Mouse (Mus musculus): ENCODE results near the gene Ranbp10. TPM values are rescaled to one million over a fixed set of nuclear protein-coding genes. Genes with fewer than 3 reads are reported as not detected.
A peak's percentile ranks its signal among the peaks of the same experiment; 100 is the strongest.

The Ranbp10 gene
- total RNA-seq, 2 experiments from 2014 or later: 14.6 to 20.5 TPM

DNA sequence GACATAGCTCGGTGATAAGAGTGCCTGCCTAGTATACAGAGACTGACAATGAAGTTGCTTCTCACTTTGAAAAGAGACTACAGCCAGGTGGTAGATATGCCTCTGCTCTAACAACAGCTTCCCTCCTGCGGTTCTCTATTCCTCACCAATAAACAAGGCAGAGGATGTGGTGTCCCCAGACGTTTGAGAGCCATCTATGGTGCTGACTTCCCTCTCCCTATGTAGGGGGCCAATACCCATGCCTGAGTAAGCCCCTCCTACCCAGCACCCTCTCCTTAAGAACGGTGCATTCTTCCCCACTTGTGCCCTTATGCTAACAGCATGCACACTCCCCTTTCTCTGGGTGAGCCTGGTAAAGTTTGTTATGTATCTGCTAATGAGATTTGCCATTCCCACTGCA is 38.2 kb downstream of the Ranbp10 start:
- no peak for DNase-seq

- no peak for DNase-seq
Measured at GRCm38 (mm10) chr8:105788241-105788640, 38.9 kb downstream of the Ranbp10 start.

DNA sequence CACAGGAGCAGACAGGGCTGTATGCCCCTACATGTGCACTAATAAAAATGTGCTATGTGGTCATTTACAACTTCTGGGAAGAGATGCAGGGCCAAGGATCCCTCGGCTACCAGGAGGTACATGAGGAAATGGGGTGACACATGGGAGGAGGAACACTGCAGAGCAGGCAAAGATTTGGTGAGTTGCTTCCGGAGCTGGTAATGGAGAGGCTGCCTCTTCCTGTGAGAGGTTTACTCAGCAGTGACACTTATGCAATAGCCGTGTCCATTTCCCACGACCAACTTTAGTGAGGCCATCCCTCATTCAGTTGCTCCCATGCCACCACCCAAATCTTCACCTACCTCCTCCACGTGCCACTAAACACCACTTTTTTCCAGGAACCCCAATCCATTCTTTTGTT is 46.9 kb downstream of the Ranbp10 start:
- DNase-seq: no peak

GRCm38 (mm10) chr8:105777833-105778232 is 49.3 kb downstream of the Ranbp10 start:
- no peak for DNase-seq

DNA sequence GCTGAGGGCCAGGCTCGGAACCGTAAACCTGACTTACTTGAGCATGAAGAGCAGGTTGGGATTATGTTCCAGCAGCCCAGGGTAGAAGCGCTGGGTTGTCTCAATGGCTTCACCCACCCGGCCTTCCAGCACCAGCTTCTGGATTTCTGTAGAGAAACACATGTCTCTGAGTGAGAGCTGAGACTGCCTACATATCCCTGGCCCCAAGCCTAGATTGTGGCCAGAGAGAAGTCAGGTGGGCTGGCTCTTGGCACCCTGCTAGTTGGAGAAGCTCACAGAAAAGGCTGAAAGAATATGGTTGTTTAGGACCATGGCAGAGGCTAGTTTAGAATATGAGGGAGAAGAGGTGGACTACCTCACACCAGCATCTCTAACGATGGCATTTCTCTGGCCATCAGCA is 52.7 kb downstream of the Ranbp10 start:
- DNase-seq: no peak

DNA sequence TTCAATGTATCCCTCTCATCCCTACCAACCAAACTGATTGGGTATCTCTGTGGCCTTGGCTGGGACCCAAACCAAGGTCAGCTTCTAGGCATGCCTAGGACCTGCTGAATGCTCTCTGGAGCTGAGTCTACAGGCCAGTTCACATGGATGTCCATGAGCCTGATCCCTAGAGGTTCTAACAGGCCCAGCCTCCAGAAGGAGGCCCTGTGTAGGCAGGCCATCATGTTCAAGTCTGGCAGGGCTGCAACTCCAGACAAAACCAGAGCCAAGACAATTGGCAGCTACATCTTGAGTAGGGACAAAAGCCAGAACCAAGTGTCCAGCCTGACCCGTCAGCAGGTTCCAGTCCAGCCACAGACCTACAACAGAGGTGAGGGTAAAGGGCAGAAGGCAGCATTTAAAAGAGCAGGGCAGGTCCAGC is 53.7 kb downstream of the Ranbp10 start:
- no peak for DNase-seq

DNA sequence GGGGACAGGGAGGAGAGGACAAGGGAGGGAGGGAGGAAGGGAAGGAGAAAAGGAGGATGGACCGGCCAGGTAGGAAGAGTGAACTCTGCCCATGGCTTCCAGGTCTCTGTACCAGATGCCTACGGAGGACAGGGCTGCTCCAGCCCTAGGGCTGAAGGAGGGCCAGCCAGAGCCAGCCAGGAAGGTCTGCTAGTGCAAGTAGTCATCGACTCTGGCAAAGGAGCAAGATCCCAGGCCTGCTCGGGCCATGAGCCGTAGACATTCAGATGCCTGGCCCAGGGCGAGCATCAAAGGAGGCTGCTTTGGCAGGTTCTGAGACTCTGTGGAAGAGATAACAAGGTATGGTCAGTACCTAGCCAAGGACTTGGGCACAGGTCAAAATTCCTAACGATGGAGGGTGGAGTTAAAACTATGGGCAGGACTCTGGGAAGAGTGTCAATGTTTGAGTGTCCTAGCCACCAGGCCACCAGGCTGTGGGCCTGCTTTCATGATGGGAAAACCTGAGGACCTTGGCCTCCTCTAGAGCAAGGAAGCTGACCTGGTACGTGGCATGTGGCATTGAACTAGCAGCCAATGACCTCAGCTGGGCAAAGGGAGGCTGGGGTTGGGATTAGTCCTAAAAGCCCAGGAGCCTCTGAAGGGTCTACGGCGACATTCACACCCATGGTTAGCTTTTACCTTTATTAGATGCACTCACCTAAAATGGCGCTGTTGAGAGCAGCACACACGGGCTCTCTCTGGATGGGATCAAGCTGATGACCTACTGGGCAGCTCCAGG is 55.6 kb downstream of the Ranbp10 start:
- DNase-seq: no peak

DNA sequence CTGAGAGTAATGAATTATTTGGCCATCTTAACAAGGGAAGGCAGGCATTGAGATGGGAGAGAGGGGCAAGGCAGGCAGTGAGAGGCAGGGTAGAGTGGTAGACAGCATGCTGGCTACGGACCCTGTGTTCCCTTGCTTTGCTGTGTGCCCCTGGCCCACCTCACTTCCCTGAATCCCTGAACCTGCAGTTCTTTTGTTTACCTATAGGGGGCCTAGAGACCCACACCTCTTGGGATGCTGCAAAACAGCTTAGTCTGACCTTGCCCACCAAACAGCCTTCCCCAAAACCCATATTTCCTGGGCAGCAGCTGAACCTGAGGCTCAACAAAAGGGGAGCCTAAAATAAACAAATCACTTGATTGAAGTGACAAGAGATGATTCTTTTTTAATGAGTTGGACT is 56.5 kb downstream of the Ranbp10 start:
- no peak for DNase-seq

DNA sequence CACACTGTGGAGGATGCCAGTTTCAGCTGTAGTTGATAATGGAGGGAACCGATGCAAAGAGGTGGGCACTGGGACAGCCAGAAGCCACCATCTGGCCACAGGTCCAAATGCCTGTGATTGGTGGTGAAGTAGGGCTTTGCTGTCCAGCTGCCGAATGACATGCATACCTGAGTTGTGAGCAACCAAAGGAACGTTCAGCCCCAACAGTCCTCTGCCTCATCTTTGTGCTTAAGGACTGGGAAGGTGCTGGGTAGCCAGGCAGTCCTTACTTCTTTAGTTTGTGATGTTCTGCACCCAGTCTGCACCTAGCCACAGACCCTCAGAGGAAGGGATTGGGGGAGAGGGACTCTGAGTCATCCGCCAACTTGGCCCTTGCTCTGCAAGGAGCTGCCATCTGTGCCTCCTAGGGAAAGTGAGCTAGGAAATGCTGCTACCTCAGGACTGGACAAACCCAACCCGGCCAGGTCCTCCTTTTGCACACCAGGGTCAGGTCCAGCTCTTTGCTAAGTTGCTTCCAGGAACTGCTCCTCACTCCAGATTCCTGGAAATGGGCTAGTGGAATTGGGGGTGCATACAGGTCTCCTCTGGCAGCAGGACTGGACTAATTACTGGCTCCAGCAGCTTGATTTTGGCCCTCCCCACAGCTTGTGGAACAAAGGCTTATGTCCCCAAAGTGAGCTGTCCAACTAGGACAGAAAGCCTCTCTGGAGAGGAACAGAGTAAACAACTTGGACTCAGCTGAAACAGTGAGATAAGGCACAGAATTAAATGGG is 58.5 kb downstream of the Ranbp10 start:
- DNase-seq: no peak

DNA sequence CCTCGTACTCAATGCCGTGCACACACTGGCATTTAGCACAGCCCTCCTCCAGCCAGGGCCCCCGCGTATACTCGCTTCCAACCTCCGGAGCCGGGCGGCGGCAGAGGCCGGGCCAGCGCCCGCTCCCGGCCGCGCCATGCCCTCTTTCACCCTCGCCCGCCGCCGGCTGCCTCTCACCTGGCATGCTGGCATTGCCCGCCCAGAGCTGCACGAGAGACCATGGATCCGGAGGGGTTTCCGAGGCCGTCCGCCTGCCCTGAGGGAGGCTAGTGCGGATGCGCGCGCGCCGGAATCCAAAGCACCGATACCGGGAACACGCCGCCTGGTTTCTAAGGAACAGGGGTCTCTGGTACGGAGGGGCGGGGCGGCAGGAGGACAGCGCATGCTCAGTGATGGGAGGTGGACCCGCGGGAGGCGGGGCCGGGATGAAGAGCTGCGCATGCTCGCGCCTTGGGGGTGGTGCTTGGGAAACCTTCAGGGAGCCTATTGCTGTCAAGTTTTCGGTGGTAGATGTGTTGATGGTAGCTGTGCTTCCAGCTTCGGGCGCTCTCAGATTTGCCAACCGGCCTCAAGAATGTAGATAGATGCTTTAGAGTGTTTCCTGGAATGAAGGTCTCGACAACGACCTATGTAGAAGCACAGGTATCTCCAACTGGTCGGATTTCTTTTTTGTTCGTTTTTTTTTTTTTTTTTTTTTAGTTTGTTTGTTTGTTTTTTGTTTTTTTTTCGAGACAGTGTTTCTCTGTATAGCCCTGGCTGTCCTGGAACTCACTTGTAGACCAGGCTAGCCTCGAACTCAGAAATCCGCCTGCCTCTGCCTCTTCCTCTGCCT is 68.7 kb downstream of the Ranbp10 start, which contains the start of gene Gfod2:
Gene Gfod2, minus strand, starts transcription at position 388 of the 832 bp plus-strand sequence.
- peak; percentile 95 for DNase-seq

DNA sequence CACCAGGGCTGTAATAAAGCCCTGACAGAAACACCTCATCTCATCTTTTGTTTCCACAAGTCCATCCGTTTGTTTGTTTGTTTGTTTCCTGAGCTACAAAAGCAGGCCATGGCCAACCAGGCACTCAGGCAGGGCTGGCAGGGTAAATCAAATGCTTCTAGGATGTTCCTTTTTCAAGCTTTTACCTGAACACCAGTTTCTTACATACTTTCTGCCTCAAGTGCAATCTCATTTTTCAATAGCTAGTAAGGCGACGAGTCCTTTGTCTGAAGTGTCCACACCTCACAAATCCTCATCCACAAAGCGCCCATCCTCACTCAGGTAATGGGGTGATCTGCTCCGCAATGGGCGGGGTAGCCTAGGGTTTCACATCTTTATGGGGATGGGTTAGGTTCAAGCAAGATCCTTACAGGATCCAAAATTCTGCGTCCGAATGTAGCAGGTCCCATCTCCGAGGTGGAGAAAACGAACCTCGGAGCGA is 69.3 kb downstream of the Ranbp10 start:
- DNase-seq: no peak

- DNase-seq: no peak
Measured at GRCm38 (mm10) chr8:105754688-105755087, 72.5 kb downstream of the Ranbp10 start.

GRCm38 (mm10) chr8:105753916-105754315 is 73.2 kb downstream of the Ranbp10 start:
- DNase-seq: no peak

- peak; percentile 35 for DNase-seq
Measured at GRCm38 (mm10) chr8:105750606-105751005, 76.5 kb downstream of the Ranbp10 start.

DNA sequence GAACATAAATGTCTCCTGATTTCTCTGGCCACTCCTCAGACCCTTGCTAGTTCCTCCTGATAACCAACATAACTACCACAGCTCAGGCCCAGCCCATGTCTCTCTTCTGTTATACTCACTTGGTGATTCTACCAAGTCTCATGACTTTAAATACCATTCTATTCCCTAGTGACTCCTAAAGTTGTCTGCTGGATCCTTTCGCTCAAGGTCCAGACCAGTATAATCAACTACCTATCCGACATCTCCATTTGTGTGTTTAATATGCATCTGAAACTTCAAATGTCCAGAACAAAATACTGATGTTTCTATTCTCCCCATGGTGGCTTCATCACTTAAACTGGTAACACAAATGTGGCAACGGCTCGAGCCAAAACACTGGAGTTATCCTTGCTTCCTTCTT is 83.8 kb downstream of the Ranbp10 start:
- no peak for DNase-seq

- peak; percentile 55 for DNase-seq
Measured at GRCm38 (mm10) chr8:105739216-105739615, 87.9 kb downstream of the Ranbp10 start.

- DNase-seq: no peak
Measured at GRCm38 (mm10) chr8:105732186-105732585, 95.0 kb downstream of the Ranbp10 start.

DNA sequence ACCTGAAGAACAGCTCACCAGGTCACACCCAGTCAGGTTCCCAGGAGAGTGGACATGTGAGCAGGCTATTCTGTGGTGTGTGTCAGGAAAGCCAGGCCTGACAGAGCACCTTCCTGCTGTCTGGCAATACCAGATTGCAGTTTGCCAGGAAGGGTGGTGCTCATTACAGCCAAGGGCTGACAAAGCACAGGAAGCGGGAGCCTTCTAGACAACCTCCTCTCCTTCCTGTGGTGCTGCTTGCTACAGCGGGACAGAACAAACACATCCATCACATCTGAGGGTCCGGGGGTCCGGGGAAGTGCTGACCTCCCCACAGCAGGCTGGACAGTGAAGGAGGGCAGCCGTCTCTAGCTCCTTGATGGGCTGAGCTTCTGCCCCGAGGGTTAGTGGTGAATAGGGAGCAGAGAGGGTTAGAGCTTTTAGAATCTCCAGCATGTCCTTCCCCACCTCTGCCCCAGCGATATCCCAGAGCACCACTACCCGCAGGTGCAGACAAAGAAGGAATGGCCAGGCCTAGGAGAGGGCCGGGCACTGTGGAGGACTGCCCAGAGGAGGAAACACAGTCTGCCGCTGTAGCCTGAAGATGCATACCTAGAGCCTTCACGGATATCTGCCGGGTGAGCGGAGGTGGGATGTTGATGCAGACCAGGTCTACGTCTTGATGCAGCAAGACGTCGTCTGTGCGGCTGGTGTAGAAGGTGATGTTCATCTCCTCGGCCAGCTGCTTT is 99.6 kb downstream of the Ranbp10 start:
- peak; percentile 53 for DNase-seq

- no peak for DNase-seq
Measured at GRCm38 (mm10) chr8:105725726-105726125, 101.4 kb downstream of the Ranbp10 start.

GRCm38 (mm10) chr8:105722861-105723260 is 104.3 kb downstream of the Ranbp10 start:
- DNase-seq: no peak

DNA sequence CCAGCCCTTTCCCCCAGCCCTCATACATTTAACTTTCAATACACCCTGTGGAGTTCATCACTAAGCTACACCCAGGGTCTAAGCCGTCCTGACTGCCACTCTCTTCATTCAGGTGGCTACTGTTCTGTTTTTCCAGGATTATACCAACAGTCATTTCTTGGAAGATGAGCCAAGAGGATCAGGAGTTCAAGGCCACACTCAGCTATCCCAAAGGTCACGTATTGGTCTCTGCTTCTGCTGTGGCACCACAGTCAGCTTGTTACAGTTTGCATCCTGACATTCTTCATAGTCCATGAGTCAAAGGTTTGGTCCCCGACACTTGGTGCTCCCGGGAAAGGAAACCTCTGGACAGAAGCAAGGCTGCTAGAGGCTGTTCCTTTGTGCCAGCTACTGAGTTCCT is 107.5 kb downstream of the Ranbp10 start:
- DNase-seq: no peak
